Mouse (Mus musculus): ENCODE data around the gene Ptprm. TPM values are rescaled to one million over a fixed set of nuclear protein-coding genes. Genes with fewer than 3 reads are reported as not detected.

Gene Ptprm
- polyA plus RNA-seq, 1 experiment from 2014 or later: 16.1 TPM

- H3K4me3 ChIP-seq: no peak overlapping the region
- no peak for ATAC-seq (ENCODE audit: insufficient number of reproducible peaks, low FRiP score)
- no peaks in the 10 kb centered on the region for H3K36me3 ChIP-seq
- no peaks in the 10 kb centered on the region for H3K4me1 ChIP-seq (replicated peaks)
- no peak overlapping the region for H3K9ac ChIP-seq
- no peaks in the 10 kb centered on the region for H3K27me3 ChIP-seq (replicated peaks)
- 61% methylated on average over 6 of the region's 6 CpGs for WGBS
- no peaks in the 10 kb centered on the region for H3K9me3 ChIP-seq (replicated peaks)
- no peak overlapping the region for H3K4me2 ChIP-seq
- no peak overlapping the region for H3K27ac ChIP-seq (ENCODE audit: poor library complexity, severe bottlenecking)
Observed at GRCm38 (mm10) chr17:66729979-66730378, 624.3 kb downstream of the Ptprm start.

- no peaks in the 10 kb centered on the region for H3K36me3 ChIP-seq
- no peaks in the 10 kb centered on the region for H3K4me1 ChIP-seq (replicated peaks)
- no peak overlapping the region for H3K27ac ChIP-seq (ENCODE audit: poor library complexity, severe bottlenecking)
- no peak overlapping the region for H3K9ac ChIP-seq
- no peak overlapping the region for H3K4me2 ChIP-seq
- H3K4me3 ChIP-seq: no peak overlapping the region
- WGBS: 70% methylated on average over 9 of the region's 9 CpGs
- no peak for ATAC-seq (ENCODE audit: insufficient number of reproducible peaks, low FRiP score)
- H3K27me3 ChIP-seq (replicated peaks): no peaks in the 10 kb centered on the region
- no peaks in the 10 kb centered on the region for H3K9me3 ChIP-seq (replicated peaks)
Observed at GRCm38 (mm10) chr17:66720992-66721351, 633.3 kb downstream of the Ptprm start.

DNA sequence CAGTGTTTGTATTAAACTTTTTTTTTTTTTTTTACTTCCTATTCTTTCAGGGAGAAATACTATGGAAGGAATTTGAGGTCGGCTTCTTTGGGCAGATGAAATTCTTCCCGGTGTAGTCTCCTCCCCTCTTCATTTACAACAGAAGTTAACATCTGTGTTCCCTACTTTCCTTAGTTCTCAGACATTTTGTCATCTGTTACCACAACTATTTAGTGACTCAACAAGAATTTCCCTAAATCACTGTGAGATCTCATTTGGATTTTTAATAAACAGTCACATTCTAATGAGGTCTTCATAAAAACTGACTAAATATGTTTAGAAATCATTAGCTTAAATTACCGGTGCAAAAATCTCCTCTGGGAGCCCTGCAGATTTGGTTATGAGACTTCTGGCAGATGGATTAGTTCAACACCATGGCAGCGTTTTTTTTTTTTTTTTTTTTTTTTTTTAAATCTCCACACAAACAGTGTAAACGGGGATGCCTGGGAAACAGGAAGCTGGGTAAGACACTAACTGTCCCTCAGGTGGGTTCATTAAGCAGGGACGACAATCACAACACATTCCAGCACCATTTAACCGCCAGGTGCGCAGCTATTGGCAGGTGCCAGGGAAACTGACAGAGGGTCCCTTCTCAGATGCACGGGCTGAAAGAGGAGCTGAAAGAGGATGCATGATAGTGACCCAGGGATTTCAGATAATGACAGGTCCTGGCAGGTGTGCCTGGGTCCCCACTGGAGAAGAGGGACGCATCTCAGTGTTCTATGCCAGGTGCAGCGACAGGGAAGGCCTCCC is 633.9 kb downstream of the Ptprm start:
- WGBS: 60% methylated on average over 11 of the region's 11 CpGs
- Histone ChIP-seq H3K27ac (ENCODE audit: poor library complexity, severe bottlenecking) (no peak overlapping the region), H3K9ac (no peak overlapping the region), H3K4me2 (no peak overlapping the region), H3K9me3 (replicated peaks) (no peaks in the 10 kb centered on the region), H3K36me3 (no peaks in the 10 kb centered on the region), H3K27me3 (replicated peaks) (no peaks in the 10 kb centered on the region), H3K4me1 (replicated peaks) (no peaks in the 10 kb centered on the region), H3K4me3 (no peak overlapping the region)
- ATAC-seq (ENCODE audit: insufficient number of reproducible peaks, low FRiP score): no peak

DNA sequence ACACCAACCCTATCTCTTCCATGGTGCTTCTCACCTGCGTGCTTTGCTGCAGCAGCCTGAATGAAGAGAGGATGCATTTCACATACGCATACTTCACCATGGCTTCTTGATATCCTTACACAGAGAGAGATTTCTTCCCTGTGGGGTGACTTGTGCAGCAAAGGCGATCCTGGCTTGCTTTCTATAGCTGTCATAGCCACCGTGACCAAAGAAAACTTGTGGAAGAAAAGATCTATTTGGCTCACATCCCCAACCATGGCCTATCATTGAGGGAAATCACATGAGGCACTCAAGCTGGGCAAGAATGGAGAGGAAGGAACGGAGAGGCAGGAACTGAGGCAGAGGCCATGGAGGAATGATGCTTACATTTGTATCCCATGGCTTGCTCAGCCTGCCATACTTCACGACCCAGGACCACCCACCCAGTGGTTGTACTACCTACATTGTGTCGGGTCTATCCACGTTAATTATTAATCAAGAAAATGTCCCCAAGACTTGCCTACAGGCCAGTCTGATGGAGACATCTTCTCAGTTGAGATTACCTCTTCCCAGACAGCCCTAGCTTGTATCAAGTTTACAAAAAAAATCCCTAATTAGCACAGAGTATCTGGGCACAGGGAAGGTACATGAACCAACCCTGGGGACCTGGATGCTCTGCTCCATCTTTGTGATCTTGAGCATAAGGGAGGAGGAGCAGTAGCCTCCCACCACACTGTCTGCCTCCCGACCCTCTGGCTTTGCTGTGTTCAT is 641.6 kb downstream of the Ptprm start:
- no peaks in the 10 kb centered on the region for H3K27me3 ChIP-seq (replicated peaks)
- no peak overlapping the region for H3K4me2 ChIP-seq
- H3K9me3 ChIP-seq (replicated peaks): no peaks in the 10 kb centered on the region
- H3K4me3 ChIP-seq: no peak overlapping the region
- no peak for ATAC-seq (ENCODE audit: insufficient number of reproducible peaks, low FRiP score)
- peaks cover 10% of the 10 kb centered on the region for H3K4me1 ChIP-seq (replicated peaks)
- no peaks in the 10 kb centered on the region for H3K36me3 ChIP-seq
- WGBS: 81% methylated on average over 9 of the region's 9 CpGs
- H3K9ac ChIP-seq: no peak overlapping the region
- H3K27ac ChIP-seq (ENCODE audit: poor library complexity, severe bottlenecking): no peak overlapping the region

DNA sequence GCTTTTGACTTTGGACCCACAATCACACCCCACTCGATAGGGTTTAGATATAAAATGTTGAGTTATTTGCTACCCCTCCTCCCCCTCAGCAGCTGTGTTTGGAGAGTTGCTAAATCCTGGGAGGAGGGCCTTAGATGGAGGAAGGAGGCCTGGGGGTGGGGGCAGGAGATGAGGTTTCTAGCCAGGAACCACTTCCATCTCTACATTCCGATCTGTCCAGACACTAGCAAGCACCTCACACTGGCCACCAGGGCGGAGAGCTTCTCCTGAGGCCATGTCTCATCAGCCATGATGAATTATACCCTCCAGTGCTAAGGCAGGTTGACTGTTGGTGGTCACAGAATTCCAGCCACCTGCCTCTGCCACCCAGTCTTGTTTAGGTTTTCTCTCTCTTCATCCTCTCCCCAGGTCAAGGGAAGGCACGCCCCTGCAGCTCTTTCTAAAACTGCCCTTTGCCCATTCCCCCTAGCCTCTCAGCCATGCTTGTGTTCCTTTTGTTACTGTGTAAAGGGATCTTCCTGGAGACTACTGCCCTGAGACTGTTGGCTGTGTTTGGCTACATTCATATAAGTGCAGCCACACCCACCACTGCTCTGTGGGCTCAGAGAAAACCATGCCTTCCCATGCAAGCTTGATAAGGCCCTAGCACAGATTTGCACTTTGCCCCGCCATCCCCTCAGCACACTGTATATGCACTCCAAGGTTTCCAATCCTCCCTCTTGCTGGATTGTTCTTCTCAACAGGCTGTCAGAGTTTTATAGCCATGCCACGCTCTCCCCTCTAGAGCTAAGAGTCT is 642.8 kb downstream of the Ptprm start:
- Histone ChIP-seq H3K4me2 (no peak overlapping the region), H3K4me3 (no peak overlapping the region), H3K9me3 (replicated peaks) (no peaks in the 10 kb centered on the region), H3K27ac (ENCODE audit: poor library complexity, severe bottlenecking) (no peak overlapping the region), H3K36me3 (no peaks in the 10 kb centered on the region), H3K9ac (no peak overlapping the region), H3K27me3 (replicated peaks) (no peaks in the 10 kb centered on the region), H3K4me1 (replicated peaks) (peaks cover 14% of the 10 kb centered on the region)
- no peak for ATAC-seq (ENCODE audit: insufficient number of reproducible peaks, low FRiP score)
- WGBS: 64% methylated on average over 6 of the region's 6 CpGs

- WGBS: 63% methylated on average over 4 of the region's 4 CpGs
- Histone ChIP-seq H3K36me3 (no peaks in the 10 kb centered on the region), H3K27ac (ENCODE audit: poor library complexity, severe bottlenecking) (no peak overlapping the region), H3K4me3 (no peak overlapping the region), H3K9ac (no peak overlapping the region), H3K4me1 (replicated peaks) (peaks cover 14% of the 10 kb centered on the region), H3K4me2 (no peak overlapping the region), H3K27me3 (replicated peaks) (no peaks in the 10 kb centered on the region), H3K9me3 (replicated peaks) (no peaks in the 10 kb centered on the region)
- no peak for ATAC-seq (ENCODE audit: insufficient number of reproducible peaks, low FRiP score)
Observed at GRCm38 (mm10) chr17:66710568-66710967, 643.7 kb downstream of the Ptprm start.

GRCm38 (mm10) chr17:66708748-66709147 is 645.5 kb downstream of the Ptprm start:
- no peaks in the 10 kb centered on the region for H3K9me3 ChIP-seq (replicated peaks)
- ATAC-seq (ENCODE audit: insufficient number of reproducible peaks, low FRiP score): no peak
- H3K4me2 ChIP-seq: no peak overlapping the region
- no peak overlapping the region for H3K27ac ChIP-seq (ENCODE audit: poor library complexity, severe bottlenecking)
- 91% methylated on average over 4 of the region's 4 CpGs for WGBS
- H3K27me3 ChIP-seq (replicated peaks): no peaks in the 10 kb centered on the region
- H3K4me3 ChIP-seq: no peak overlapping the region
- H3K9ac ChIP-seq: no peak overlapping the region
- H3K4me1 ChIP-seq (replicated peaks): peaks cover 14% of the 10 kb centered on the region
- H3K36me3 ChIP-seq: no peaks in the 10 kb centered on the region

DNA sequence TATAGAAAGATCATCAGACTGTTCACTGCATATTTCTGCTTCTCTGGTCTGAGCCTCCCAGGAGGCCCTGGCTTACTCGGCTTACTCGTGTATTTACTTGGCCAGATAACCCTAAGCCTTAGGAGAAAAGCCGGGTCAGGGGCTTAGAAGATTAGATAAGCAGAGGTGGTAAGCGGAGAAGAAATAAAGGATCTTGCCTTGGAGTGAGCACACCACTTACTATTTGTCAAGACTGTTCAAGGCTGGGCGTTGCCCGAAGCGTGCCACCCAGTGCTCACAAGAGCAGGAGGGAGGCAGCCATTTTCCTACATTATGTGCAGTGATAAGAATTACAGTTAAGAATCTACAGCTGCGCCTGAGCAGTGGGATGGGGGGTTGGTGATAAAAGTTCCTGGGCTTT is 646.6 kb downstream of the Ptprm start:
- WGBS: 9% methylated on average over 8 of the region's 8 CpGs
- Histone ChIP-seq H3K4me3 (no peak overlapping the region), H3K9ac (no peak overlapping the region), H3K4me2 (peak overlapping the region; percentile 18; the same call in 1 of the 2 replicates), H3K27me3 (replicated peaks) (no peaks in the 10 kb centered on the region), H3K27ac (ENCODE audit: poor library complexity, severe bottlenecking) (no peak overlapping the region), H3K4me1 (replicated peaks) (peaks cover 14% of the 10 kb centered on the region), H3K9me3 (replicated peaks) (no peaks in the 10 kb centered on the region), H3K36me3 (no peaks in the 10 kb centered on the region)
- ATAC-seq (ENCODE audit: insufficient number of reproducible peaks, low FRiP score): no peak

DNA sequence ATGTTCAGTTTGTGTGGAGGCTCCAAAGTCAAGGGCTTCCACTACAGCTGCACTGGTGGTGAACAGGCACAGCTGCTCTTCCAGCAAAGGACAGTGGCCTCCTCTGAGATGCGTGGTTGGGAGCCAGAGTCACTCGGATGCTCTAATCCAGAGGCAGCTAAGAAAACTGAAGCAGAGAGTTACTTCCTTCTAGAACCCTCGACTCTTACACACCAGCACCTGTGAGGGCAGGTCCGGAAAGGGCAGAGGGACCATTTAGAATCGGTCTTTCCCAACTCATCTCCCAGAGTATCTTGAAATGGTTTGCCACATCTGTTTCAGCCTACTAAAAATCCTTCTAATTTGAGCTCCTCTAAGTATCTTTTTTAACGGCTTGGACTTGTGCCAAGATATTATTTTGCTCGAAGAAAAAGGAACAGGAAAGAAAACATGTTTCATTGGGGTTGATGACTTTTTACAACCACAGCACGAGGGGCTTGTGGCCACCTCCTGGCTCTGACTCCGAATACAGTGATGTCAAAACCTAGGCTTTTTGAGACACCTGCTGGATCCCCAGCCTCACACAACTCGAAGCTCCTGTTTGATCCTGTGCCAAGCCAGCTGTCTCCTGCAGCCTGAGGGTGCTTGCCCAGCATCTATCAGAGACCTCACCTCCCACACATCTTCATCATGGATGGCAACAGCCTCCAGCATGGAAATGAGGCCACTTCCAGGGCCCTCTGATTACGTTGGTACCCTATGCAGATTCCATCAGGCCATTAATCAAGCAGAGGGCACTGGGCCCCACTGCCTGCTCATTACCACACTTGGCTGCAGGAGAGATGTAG is 652.7 kb downstream of the Ptprm start:
- Histone ChIP-seq H3K9me3 (replicated peaks) (no peaks in the 10 kb centered on the region), H3K36me3 (no peaks in the 10 kb centered on the region), H3K4me2 (no peak overlapping the region), H3K27me3 (replicated peaks) (no peaks in the 10 kb centered on the region), H3K9ac (no peak overlapping the region), H3K4me3 (no peak overlapping the region), H3K4me1 (replicated peaks) (no peaks in the 10 kb centered on the region), H3K27ac (ENCODE audit: poor library complexity, severe bottlenecking) (no peak overlapping the region)
- WGBS: 70% methylated on average over 11 of the region's 11 CpGs
- ATAC-seq (ENCODE audit: insufficient number of reproducible peaks, low FRiP score): no peak

GRCm38 (mm10) chr17:66699896-66700295 is 654.4 kb downstream of the Ptprm start:
- Histone ChIP-seq H3K4me3 (no peak overlapping the region), H3K4me2 (no peak overlapping the region), H3K9me3 (replicated peaks) (no peaks in the 10 kb centered on the region), H3K9ac (no peak overlapping the region), H3K36me3 (no peaks in the 10 kb centered on the region), H3K27ac (ENCODE audit: poor library complexity, severe bottlenecking) (no peak overlapping the region), H3K27me3 (replicated peaks) (no peaks in the 10 kb centered on the region), H3K4me1 (replicated peaks) (no peaks in the 10 kb centered on the region; the same call in 1 of the 2 replicates)
- ATAC-seq (ENCODE audit: insufficient number of reproducible peaks, low FRiP score): no peak
- WGBS: 65% methylated on average over 5 of the region's 5 CpGs
